Mouse (Mus musculus): ENCODE results near the gene Tmub2. TPM values are rescaled to one million over a fixed set of nuclear protein-coding genes. Genes with fewer than 3 reads are reported as not detected.
A peak's percentile ranks its signal among the peaks of the same experiment; 100 is the strongest.

The Tmub2 gene
- polyA plus RNA-seq, 1 experiment = 8.1 TPM

DNA sequence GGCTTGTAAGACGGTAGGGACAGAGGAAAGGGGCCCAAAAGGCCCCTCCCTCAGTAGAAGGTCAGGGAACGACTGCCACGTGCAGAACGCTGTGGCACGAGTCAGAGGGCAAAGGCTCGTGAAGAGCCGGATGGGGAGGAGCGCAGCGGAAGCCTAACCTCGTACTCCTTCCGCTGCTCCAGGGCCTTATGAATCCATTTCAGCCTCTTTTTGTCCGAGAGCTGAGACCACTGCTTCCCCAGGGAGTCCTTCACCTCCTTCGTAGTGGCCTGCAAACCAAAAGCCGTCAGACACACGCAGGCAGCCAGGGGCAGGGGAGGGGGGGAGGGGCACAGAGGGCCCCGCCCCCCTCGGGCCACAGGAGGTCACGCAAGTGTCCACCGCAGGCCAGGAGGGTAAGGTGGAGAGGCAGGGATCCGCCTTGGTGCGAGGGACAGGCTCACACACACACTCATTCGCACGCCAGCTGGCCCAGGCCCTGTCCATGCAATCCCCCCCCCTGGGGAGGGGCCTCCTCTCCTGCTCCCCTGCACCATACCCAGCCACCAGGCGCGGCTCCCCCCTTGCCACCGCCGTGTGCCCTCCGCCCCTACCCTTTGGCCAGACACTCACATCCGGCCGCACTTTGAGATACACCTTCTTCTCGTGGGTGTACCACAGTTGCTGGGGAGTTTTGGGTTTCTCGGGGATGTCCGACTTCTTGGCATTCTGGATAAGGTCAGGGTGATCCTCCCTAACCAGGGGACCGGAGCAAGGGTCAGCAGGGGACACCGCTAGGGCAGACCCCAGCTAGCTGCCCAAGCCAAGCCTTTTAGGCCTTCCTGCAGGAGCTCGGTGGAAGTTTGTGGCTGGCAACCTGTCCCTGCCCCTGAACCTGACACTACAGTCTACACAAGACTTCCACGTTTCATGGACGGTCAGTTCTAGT lies 26.3 kb downstream of the Tmub2 start:
- no peaks in the 10 kb centered on the region for H3K9me3 ChIP-seq (ENCODE audit: control insufficient read depth, low read length)
- peak overlapping the region; percentile 59 for H3K4me3 ChIP-seq (replicated peaks)
- peaks cover 100% of the 10 kb centered on the region for H3K36me3 ChIP-seq (ENCODE audit: control insufficient read depth)
- peaks cover 78% of the 10 kb centered on the region for H3K4me1 ChIP-seq (ENCODE audit: control insufficient read depth)
- H3K27me3 ChIP-seq (ENCODE audit: control insufficient read depth) = no peaks in the 10 kb centered on the region
- no peak for TF ChIP-seq TAL1 (IDR thresholded peaks at IDR 0.05; ENCODE audit: low read length)
- no peak for TF ChIP-seq GATA1 (IDR thresholded peaks at IDR 0.05; ENCODE audit: low read length)

DNA sequence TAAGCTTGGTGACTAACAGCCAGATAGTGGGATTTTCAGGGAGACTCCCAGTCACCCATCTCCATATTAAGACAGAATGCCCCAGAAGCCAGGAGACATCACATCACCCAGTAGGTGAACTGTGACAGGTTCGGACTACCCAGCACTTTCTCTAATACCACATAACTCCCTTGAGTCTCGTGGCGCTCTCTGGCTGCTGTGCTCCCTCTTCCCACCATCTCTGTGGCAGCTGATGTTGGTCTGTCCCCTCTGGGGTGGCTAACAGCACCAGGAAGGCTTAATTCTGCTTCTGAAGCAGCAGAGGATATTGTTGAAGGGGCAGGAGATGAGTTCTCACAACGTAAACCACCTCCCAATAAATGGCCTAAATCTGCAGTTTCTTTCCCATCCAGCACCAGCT lies 27.2 kb downstream of the Tmub2 start:
- Histone ChIP-seq H3K9me3 (ENCODE audit: control insufficient read depth, low read length) (no peaks in the 10 kb centered on the region), H3K4me3 (replicated peaks) (no peak overlapping the region), H3K4me1 (ENCODE audit: control insufficient read depth) (peaks cover 81% of the 10 kb centered on the region), H3K27me3 (ENCODE audit: control insufficient read depth) (no peaks in the 10 kb centered on the region), H3K36me3 (ENCODE audit: control insufficient read depth) (peaks cover 95% of the 10 kb centered on the region)
- TF ChIP-seq TAL1 (IDR thresholded peaks at IDR 0.05; ENCODE audit: low read length) = no peak
- TF ChIP-seq GATA1 (IDR thresholded peaks at IDR 0.05; ENCODE audit: low read length) = no peak

GRCm38 (mm10) chr11:102312586-102312985 lies 27.9 kb downstream of the Tmub2 start:
- H3K4me1 ChIP-seq (ENCODE audit: control insufficient read depth) = peaks cover 80% of the 10 kb centered on the region
- peaks cover 89% of the 10 kb centered on the region for H3K36me3 ChIP-seq (ENCODE audit: control insufficient read depth)
- H3K4me3 ChIP-seq (replicated peaks) = no peak overlapping the region
- TF ChIP-seq GATA1 (IDR thresholded peaks at IDR 0.05; ENCODE audit: low read length) (no peak), TAL1 (IDR thresholded peaks at IDR 0.05; ENCODE audit: low read length) (no peak)
- H3K27me3 ChIP-seq (ENCODE audit: control insufficient read depth) = no peaks in the 10 kb centered on the region
- no peaks in the 10 kb centered on the region for H3K9me3 ChIP-seq (ENCODE audit: control insufficient read depth, low read length)

DNA sequence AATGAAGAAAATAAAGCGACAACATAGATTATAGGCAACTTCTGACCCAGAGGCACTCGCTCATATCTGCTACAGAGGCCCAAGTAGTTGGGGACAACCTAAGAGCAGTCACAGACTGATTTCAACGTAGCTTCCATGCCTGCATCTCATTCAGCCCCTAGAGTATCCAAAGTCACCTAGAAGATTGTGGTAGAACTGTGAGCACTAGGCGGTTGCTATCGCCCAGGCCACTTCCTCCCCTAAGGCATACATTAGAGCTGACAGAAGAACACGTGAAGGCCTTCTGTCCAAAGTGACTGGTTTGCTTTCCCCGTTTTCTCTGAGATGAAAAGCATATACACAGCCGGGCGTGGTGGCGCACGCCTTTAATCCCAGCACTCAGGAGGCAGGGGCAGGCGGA lies 29.6 kb downstream of the Tmub2 start:
- H3K36me3 ChIP-seq (ENCODE audit: control insufficient read depth) = peaks cover 74% of the 10 kb centered on the region
- H3K27me3 ChIP-seq (ENCODE audit: control insufficient read depth) = no peaks in the 10 kb centered on the region
- peaks cover 66% of the 10 kb centered on the region for H3K4me1 ChIP-seq (ENCODE audit: control insufficient read depth)
- TF ChIP-seq TAL1 (IDR thresholded peaks at IDR 0.05; ENCODE audit: low read length) (no peak), GATA1 (IDR thresholded peaks at IDR 0.05; ENCODE audit: low read length) (no peak)
- H3K4me3 ChIP-seq (replicated peaks) = no peak overlapping the region
- no peaks in the 10 kb centered on the region for H3K9me3 ChIP-seq (ENCODE audit: control insufficient read depth, low read length)

GRCm38 (mm10) chr11:102315690-102316571 lies 31.2 kb downstream of the Tmub2 start:
- H3K27me3 ChIP-seq (ENCODE audit: control insufficient read depth) = peaks cover 5% of the 10 kb centered on the region
- TF ChIP-seq GATA1 (IDR thresholded peaks at IDR 0.05; ENCODE audit: low read length) (no peak), TAL1 (IDR thresholded peaks at IDR 0.05; ENCODE audit: low read length) (no peak)
- H3K9me3 ChIP-seq (ENCODE audit: control insufficient read depth, low read length) = no peaks in the 10 kb centered on the region
- peak overlapping the region; percentile 99 for H3K4me3 ChIP-seq (replicated peaks)
- H3K36me3 ChIP-seq (ENCODE audit: control insufficient read depth) = peaks cover 58% of the 10 kb centered on the region
- peaks cover 65% of the 10 kb centered on the region for H3K4me1 ChIP-seq (ENCODE audit: control insufficient read depth)

DNA sequence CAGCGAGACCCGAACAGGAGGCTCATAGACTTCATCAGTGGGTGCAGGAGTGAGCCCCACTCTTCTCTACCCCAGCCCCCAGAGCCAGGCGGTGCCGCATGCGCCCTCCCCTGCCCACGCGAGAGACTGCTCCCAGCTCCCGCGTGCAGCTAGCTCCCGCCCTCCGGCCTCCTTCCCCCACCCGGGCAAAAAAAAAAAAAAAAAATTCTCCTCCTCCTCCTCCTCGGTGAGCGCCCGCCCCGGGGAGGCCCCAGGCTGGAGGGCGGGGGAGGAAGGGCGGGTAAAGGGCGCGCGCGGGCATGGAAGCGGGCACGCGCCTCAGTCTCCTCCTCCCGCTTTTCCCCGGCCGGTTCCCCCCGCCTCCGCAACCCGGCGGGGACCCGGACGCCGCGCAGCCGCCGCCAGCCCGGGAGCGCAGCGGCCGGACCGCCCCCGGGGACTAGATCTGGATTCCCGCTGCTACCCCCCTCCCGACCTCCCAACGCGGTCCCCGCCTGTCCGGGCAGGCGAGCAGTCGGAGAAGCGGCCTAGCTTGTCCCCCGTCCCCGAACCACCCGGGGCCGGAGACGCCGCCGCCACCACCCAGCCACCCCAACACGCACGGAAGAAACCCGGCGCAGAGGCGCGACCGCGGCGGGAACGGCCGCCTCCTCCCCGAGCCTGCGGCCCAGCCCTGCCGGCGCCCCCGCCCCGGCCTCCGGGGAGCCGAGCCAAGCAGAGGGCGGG lies 32.0 kb downstream of the Tmub2 start:
- Histone ChIP-seq H3K4me1 (ENCODE audit: control insufficient read depth) (peaks cover 58% of the 10 kb centered on the region), H3K4me3 (replicated peaks) (peak overlapping the region; percentile 99), H3K36me3 (ENCODE audit: control insufficient read depth) (peaks cover 50% of the 10 kb centered on the region), H3K27me3 (ENCODE audit: control insufficient read depth) (peaks cover 13% of the 10 kb centered on the region), H3K9me3 (ENCODE audit: control insufficient read depth, low read length) (no peaks in the 10 kb centered on the region)
- TF ChIP-seq TAL1 (IDR thresholded peaks at IDR 0.05; ENCODE audit: low read length) (no peak), GATA1 (IDR thresholded peaks at IDR 0.05; ENCODE audit: low read length) (no peak)

DNA sequence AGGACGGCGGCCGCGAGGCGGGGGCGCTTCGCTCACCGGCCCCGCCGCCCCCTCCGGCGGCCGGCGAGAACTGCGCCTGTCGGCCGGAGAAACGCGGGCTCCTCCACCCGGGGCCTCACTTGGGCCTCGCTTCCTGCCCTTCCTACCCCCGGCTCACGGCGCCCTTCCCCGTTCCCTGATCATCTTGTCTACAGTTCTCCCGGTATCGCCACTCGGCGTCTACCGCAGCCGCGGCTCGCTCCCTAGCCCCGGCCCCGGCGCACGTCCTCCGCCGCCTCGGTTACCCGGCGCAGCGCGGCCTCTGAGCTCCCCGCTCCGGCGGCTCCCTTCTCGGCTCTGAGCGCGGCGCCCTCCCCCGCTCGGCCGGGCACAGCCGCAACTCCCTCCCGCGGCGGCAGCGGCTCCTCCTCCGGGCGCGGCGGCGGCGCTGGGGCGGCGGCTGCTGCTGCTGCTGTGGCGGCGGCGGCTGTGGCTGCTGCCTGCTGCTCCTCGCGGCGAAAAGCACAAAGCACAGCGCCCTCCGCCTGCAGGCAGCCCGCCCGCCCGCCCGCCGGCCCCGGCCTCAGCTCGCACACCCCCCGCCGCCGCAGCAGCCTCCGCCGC lies 32.7 kb downstream of the Tmub2 start:
- no peaks in the 10 kb centered on the region for H3K9me3 ChIP-seq (ENCODE audit: control insufficient read depth, low read length)
- peaks cover 54% of the 10 kb centered on the region for H3K4me1 ChIP-seq (ENCODE audit: control insufficient read depth)
- TF ChIP-seq TAL1 (IDR thresholded peaks at IDR 0.05; ENCODE audit: low read length) (no peak), GATA1 (IDR thresholded peaks at IDR 0.05; ENCODE audit: low read length) (no peak)
- peaks cover 19% of the 10 kb centered on the region for H3K27me3 ChIP-seq (ENCODE audit: control insufficient read depth)
- peak overlapping the region; percentile 99 for H3K4me3 ChIP-seq (replicated peaks)
- peaks cover 44% of the 10 kb centered on the region for H3K36me3 ChIP-seq (ENCODE audit: control insufficient read depth)

DNA sequence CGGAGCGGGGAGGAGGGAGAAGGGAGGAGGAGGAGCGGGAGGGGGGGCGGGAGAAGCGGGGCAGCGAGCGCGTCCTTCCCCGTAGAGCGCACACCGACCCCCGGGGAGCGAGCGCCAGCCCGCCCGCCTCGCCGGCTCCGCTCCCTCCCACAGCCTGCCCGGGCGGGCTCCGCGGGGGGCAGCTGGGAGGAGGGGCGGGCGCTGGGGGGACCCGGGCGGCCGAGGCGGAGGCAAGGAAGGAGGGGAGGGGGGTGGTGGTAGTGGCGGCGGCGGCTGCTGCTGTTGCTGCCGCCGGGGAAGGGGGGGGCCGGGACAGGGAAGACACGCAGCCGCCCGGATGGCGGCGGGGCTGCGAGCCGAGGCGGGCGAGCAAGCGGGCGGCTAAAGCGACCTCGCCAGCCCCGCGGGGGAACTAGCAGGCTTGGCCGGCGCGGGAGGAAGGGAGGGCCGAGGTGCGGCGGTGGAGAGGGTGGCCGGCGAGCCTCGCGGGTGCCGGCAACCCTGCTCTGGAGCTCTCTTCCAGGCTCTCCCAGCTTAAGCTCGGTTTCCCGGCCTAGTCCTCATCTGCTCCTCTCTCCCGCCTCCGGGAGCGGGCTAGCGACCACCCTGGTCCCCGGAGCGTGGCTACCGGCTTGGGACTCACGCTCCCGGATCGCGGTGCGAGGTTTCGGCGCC lies 33.3 kb downstream of the Tmub2 start:
- Histone ChIP-seq H3K4me3 (replicated peaks) (peak overlapping the region; percentile 99), H3K9me3 (ENCODE audit: control insufficient read depth, low read length) (no peaks in the 10 kb centered on the region), H3K27me3 (ENCODE audit: control insufficient read depth) (peaks cover 23% of the 10 kb centered on the region), H3K36me3 (ENCODE audit: control insufficient read depth) (peaks cover 37% of the 10 kb centered on the region), H3K4me1 (ENCODE audit: control insufficient read depth) (peaks cover 48% of the 10 kb centered on the region)
- no peak for TF ChIP-seq TAL1 (IDR thresholded peaks at IDR 0.05; ENCODE audit: low read length)
- no peak for TF ChIP-seq GATA1 (IDR thresholded peaks at IDR 0.05; ENCODE audit: low read length)

Data from erythroblast, embryonic 14.5 days (primary cell).